Mouse (Mus musculus): ENCODE measurements around the gene Abca7. TPM values are rescaled to one million over a fixed set of nuclear protein-coding genes. Genes with fewer than 3 reads are reported as not detected.

Gene Abca7
- polyA plus RNA-seq, 1 experiment from 2014 or later, result 2.6 TPM

GRCm38 (mm10) chr10:79978061-79978460, 18.2 kb upstream of the Abca7 start:
- H3K36me3 ChIP-seq (ENCODE audit: insufficient read depth, low read length), result peaks cover 44% of the 10 kb centered on the region
- ATAC-seq (replicated peaks; ENCODE audit: low FRiP score, low read depth), result no peak

GRCm38 (mm10) chr10:79979401-79980155, 16.7 kb upstream of the Abca7 start:
- ATAC-seq (replicated peaks; ENCODE audit: low FRiP score, low read depth), result no peak
- no peak overlapping the region for H3K27ac ChIP-seq
- no peaks in the 10 kb centered on the region for H3K9me3 ChIP-seq (replicated peaks; ENCODE audit: low read length)
- WGBS, result 91% methylated on average over 22 of the region's 22 CpGs
- peaks cover 44% of the 10 kb centered on the region for H3K36me3 ChIP-seq (ENCODE audit: insufficient read depth, low read length)
- H3K4me3 ChIP-seq (replicated peaks; ENCODE audit: low read depth, low read length), result no peak overlapping the region
- H3K9ac ChIP-seq (ENCODE audit: low read depth, low read length), result no peak overlapping the region
- TF ChIP-seq CTCF (IDR thresholded peaks at IDR 0.05; ENCODE audit: low read depth), result no peak
- no peaks in the 10 kb centered on the region for H3K27me3 ChIP-seq (ENCODE audit: insufficient read depth, low read length)
- no peak overlapping the region for H3K4me2 ChIP-seq (ENCODE audit: low read length)
- H3K4me1 ChIP-seq (replicated peaks; ENCODE audit: insufficient read depth, low read length), result peaks cover 12% of the 10 kb centered on the region
- DNase-seq (ENCODE audit: low spot score), result no peak

More at GRCm38 (mm10) chr10:79978061-79978460, 18.2 kb upstream of the Abca7 start:
- 97% methylated on average over 20 of the region's 21 CpGs for WGBS
- H3K4me1 ChIP-seq (replicated peaks; ENCODE audit: insufficient read depth, low read length), result peaks cover 6% of the 10 kb centered on the region
- no peak overlapping the region for H3K9ac ChIP-seq (ENCODE audit: low read depth, low read length)
- H3K9me3 ChIP-seq (replicated peaks; ENCODE audit: low read length), result no peaks in the 10 kb centered on the region
- no peak overlapping the region for H3K4me2 ChIP-seq (ENCODE audit: low read length)
- H3K27me3 ChIP-seq (ENCODE audit: insufficient read depth, low read length), result no peaks in the 10 kb centered on the region
- H3K27ac ChIP-seq, result no peak overlapping the region
- H3K4me3 ChIP-seq (replicated peaks; ENCODE audit: low read depth, low read length), result no peak overlapping the region
- TF ChIP-seq CTCF (IDR thresholded peaks at IDR 0.05; ENCODE audit: low read depth), result no peak
- no peak for DNase-seq (ENCODE audit: low spot score)

GRCm38 (mm10) chr10:79983205-79983604, 13.1 kb upstream of the Abca7 start:
- ATAC-seq (replicated peaks; ENCODE audit: low FRiP score, low read depth), result no peak
- H3K4me2 ChIP-seq (ENCODE audit: low read length), result peak overlapping the region; percentile 87

GRCm38 (mm10) chr10:79983670-79984069, 12.6 kb upstream of the Abca7 start:
- WGBS, result 1% methylated on average over 9 of the region's 21 CpGs
- no peak for TF ChIP-seq CTCF (IDR thresholded peaks at IDR 0.05; ENCODE audit: low read depth)
- H3K9me3 ChIP-seq (replicated peaks; ENCODE audit: low read length), result no peaks in the 10 kb centered on the region
- peak overlapping the region; percentile 87 for H3K4me2 ChIP-seq (ENCODE audit: low read length)
- DNase-seq (ENCODE audit: low spot score) (peak; percentile 66), ATAC-seq (replicated peaks; ENCODE audit: low FRiP score, low read depth) (no peak; the same call in 1 of the 2 replicates)
- H3K4me3 ChIP-seq (replicated peaks; ENCODE audit: low read depth, low read length), result peak overlapping the region; percentile 63
- H3K4me1 ChIP-seq (replicated peaks; ENCODE audit: insufficient read depth, low read length), result peaks cover 30% of the 10 kb centered on the region
- peaks cover 11% of the 10 kb centered on the region; the same call in 1 of the 2 replicates for H3K36me3 ChIP-seq (ENCODE audit: insufficient read depth, low read length)
- peak overlapping the region; percentile 98 for H3K27ac ChIP-seq
- peak overlapping the region; percentile 90 for H3K9ac ChIP-seq (ENCODE audit: low read depth, low read length)
- no peaks in the 10 kb centered on the region for H3K27me3 ChIP-seq (ENCODE audit: insufficient read depth, low read length)

More at GRCm38 (mm10) chr10:79983205-79983604, 13.1 kb upstream of the Abca7 start:
- Histone ChIP-seq H3K27ac (peak overlapping the region; percentile 98; the same call in 1 of the 2 replicates), H3K4me1 (replicated peaks; ENCODE audit: insufficient read depth, low read length) (peaks cover 29% of the 10 kb centered on the region), H3K9me3 (replicated peaks; ENCODE audit: low read length) (no peaks in the 10 kb centered on the region), H3K9ac (ENCODE audit: low read depth, low read length) (peak overlapping the region; percentile 90), H3K27me3 (ENCODE audit: insufficient read depth, low read length) (no peaks in the 10 kb centered on the region), H3K36me3 (ENCODE audit: insufficient read depth, low read length) (peaks cover 14% of the 10 kb centered on the region), H3K4me3 (replicated peaks; ENCODE audit: low read depth, low read length) (peak overlapping the region; percentile 63)
- DNase-seq (ENCODE audit: low spot score), result peak; percentile 8
- WGBS, result 67% methylated on average over 5 of the region's 5 CpGs
- TF ChIP-seq CTCF (IDR thresholded peaks at IDR 0.05; ENCODE audit: low read depth), result no peak

- peak within 1 kb of the TSS; percentile 63 for H3K4me3 ChIP-seq (replicated peaks; ENCODE audit: low read depth, low read length)
- no peaks in the 10 kb centered on the region for H3K27me3 ChIP-seq (ENCODE audit: insufficient read depth, low read length)
- peak; percentile 70 for ATAC-seq (replicated peaks; ENCODE audit: low FRiP score, low read depth)
- DNase-seq (ENCODE audit: low spot score), result peak; percentile 96
- peaks cover 33% of the 10 kb centered on the region for H3K4me1 ChIP-seq (replicated peaks; ENCODE audit: insufficient read depth, low read length)
- H3K27ac ChIP-seq, result peak within 1 kb of the TSS; percentile 98
- peak; percentile 84 for TF ChIP-seq CTCF (IDR thresholded peaks at IDR 0.05; ENCODE audit: low read depth)
- H3K9ac ChIP-seq (ENCODE audit: low read depth, low read length), result peak within 1 kb of the TSS; percentile 90
- H3K9me3 ChIP-seq (replicated peaks; ENCODE audit: low read length), result no peaks in the 10 kb centered on the region
- WGBS, result under 1% methylated on average over 49 of the region's 49 CpGs
- 0 out of 2 replicates have a peak, but pooled peaks cover 4% of the 10 kb centered on the region for H3K36me3 ChIP-seq (ENCODE audit: insufficient read depth, low read length)
- H3K4me2 ChIP-seq (ENCODE audit: low read length), result peak within 1 kb of the TSS; percentile 87
Observed at GRCm38 (mm10) chr10:79984195-79984816, 12.0 kb upstream of the Abca7 start, which contains the start of gene Tmem259. Gene Tmem259 (minus strand): TSS chr10:79984330.

- ATAC-seq (replicated peaks; ENCODE audit: low FRiP score, low read depth), result peak; percentile 92
- peak overlapping the region; percentile 90 for H3K9ac ChIP-seq (ENCODE audit: low read depth, low read length)
- no peaks in the 10 kb centered on the region for H3K9me3 ChIP-seq (replicated peaks; ENCODE audit: low read length)
- H3K27ac ChIP-seq, result peak overlapping the region; percentile 98
- H3K27me3 ChIP-seq (ENCODE audit: insufficient read depth, low read length), result no peaks in the 10 kb centered on the region
- under 1% methylated on average over 22 of the region's 22 CpGs for WGBS
- peaks cover 38% of the 10 kb centered on the region for H3K4me1 ChIP-seq (replicated peaks; ENCODE audit: insufficient read depth, low read length)
- peak; percentile 100 for DNase-seq (ENCODE audit: low spot score)
- H3K4me2 ChIP-seq (ENCODE audit: low read length), result peak overlapping the region; percentile 87
- 0 out of 2 replicates have a peak, but pooled peaks cover 2% of the 10 kb centered on the region for H3K36me3 ChIP-seq (ENCODE audit: insufficient read depth, low read length)
- no peak for TF ChIP-seq CTCF (IDR thresholded peaks at IDR 0.05; ENCODE audit: low read depth)
- H3K4me3 ChIP-seq (replicated peaks; ENCODE audit: low read depth, low read length), result peak overlapping the region; percentile 63
Observed at GRCm38 (mm10) chr10:79984871-79985270, 11.4 kb upstream of the Abca7 start.

Measured in kidney, postnatal 0 days (tissue).